Mouse (Mus musculus): ENCODE data around the gene Slc35g3. TPM values are rescaled to one million over a fixed set of nuclear protein-coding genes. Genes with fewer than 3 reads are reported as not detected.

Slc35g3 gene
- polyA plus RNA-seq, 1 experiment from 2014 or later = 0.26 TPM

DNA sequence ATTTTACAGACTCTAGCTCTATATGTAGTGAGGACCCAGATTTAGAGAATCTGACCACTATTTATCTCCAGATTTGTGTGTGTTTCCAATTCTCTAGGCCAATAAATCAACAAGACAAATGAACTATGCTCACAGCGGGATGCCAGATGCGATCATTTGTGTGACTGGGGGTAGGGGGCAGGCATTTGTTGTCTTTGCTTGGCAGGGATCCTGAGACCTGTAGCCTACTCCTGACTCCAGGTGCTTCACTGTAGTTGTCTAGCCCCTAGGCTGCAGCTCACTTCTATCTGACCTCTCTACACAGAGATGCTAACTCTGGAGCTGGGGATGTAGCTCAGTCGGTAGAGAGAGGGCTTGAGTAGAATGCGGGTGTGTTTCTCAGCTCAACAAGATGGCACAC lies 20.1 kb upstream of the Slc35g3 start:
- Histone ChIP-seq H3K9ac (no peak overlapping the region), H3K4me2 (no peak overlapping the region), H3K4me3 (no peak overlapping the region), H3K9me3 (replicated peaks) (no peaks in the 10 kb centered on the region), H3K4me1 (peaks cover 6% of the 10 kb centered on the region), H3K27me3 (0 out of 2 replicates have a peak, but pooled peaks cover 9% of the 10 kb centered on the region), H3K36me3 (ENCODE audit: poor library complexity, severe bottlenecking) (0 out of 2 replicates have a peak, but pooled peaks cover 4% of the 10 kb centered on the region), H3K27ac (no peak overlapping the region)
- no peak for ATAC-seq
- WGBS = 47% methylated on average over 4 of the region's 4 CpGs

DNA sequence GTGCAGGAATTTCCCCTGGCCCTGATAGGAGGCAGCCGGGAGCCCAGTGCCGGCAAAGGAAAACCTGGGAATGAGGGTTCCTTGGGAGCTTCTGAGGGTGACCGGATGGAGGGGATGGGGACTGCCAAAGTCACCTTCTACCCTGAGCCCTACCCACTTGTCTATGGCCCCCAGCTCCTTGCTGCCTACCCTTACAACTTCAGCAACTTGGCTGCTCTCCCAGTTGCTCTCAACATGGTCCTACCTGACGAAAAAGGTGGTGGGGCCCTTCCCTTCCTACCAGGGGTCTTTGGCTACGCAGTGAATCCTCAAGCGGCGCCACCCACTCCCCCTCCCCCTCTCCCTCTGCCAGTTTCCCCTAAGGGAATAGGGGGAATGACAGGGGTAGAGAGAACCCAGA lies 17.2 kb upstream of the Slc35g3 start:
- Histone ChIP-seq H3K9me3 (replicated peaks) (no peaks in the 10 kb centered on the region), H3K4me2 (no peak overlapping the region), H3K36me3 (ENCODE audit: poor library complexity, severe bottlenecking) (peaks cover 15% of the 10 kb centered on the region; the same call in 1 of the 2 replicates), H3K4me3 (no peak overlapping the region), H3K9ac (no peak overlapping the region), H3K4me1 (peaks cover 6% of the 10 kb centered on the region), H3K27me3 (0 out of 2 replicates have a peak, but pooled peaks cover 9% of the 10 kb centered on the region), H3K27ac (no peak overlapping the region)
- ATAC-seq = no peak
- WGBS = 50% methylated on average over 7 of the region's 7 CpGs

DNA sequence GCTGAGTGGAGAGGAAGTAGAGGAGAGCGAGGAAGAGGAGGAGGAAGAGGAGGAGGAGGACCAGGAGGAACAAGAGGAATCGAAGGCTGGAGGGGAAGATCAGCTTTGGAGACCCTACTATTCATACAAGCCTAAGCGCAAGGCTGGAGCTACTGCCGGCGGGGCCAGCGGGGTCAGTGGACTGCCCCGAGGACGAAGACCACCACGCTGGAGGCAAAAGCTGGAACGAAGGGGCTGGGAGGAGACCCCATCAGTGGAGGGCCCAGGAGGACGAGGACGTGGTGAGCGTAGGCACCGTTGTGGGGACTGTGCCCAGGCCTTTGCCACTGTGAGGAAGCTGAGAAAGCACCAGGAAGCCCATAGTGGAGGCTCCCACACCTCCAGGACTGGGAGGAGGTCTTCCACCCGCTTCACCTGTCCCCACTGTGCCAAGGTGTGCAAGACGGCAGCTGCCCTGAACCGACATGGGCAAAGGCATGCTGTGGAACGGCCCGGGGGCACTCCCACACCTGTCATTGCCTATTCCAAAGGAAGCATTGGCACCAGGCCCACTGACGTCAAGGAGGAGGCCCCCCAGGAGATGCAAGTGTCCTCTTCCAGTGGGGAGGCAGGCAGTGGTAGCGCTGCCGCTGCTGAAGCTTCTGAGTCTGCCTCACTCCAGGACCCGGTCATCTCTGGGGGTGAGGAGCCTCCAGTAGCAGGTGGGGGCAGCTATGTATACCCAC lies 16.7 kb upstream of the Slc35g3 start:
- Histone ChIP-seq H3K9me3 (replicated peaks) (no peaks in the 10 kb centered on the region), H3K36me3 (ENCODE audit: poor library complexity, severe bottlenecking) (peaks cover 15% of the 10 kb centered on the region; the same call in 1 of the 2 replicates), H3K9ac (no peak overlapping the region), H3K4me2 (no peak overlapping the region), H3K27me3 (0 out of 2 replicates have a peak, but pooled peaks cover 9% of the 10 kb centered on the region), H3K27ac (no peak overlapping the region), H3K4me1 (peaks cover 6% of the 10 kb centered on the region), H3K4me3 (no peak overlapping the region)
- WGBS = 74% methylated on average over 23 of the region's 23 CpGs
- no peak for ATAC-seq

- 70% methylated on average over 26 of the region's 26 CpGs for WGBS
- H3K9ac ChIP-seq = no peak overlapping the region
These were observed 15.9 kb upstream of the Slc35g3 start for GRCm38 (mm10) chr11:69777504-69778257.

GRCm38 (mm10) chr11:69776488-69776887 lies 14.7 kb upstream of the Slc35g3 start:
- Histone ChIP-seq H3K4me1 (peaks cover 6% of the 10 kb centered on the region), H3K9ac (no peak overlapping the region; the same call in 1 of the 2 replicates), H3K27ac (no peak overlapping the region), H3K36me3 (ENCODE audit: poor library complexity, severe bottlenecking) (peaks cover 15% of the 10 kb centered on the region; the same call in 1 of the 2 replicates), H3K27me3 (0 out of 2 replicates have a peak, but pooled peaks cover 2% of the 10 kb centered on the region), H3K9me3 (replicated peaks) (no peaks in the 10 kb centered on the region), H3K4me2 (no peak overlapping the region), H3K4me3 (no peak overlapping the region)
- WGBS = 88% methylated on average over 20 of the region's 20 CpGs
- no peak for ATAC-seq

More at GRCm38 (mm10) chr11:69777504-69778257, 15.9 kb upstream of the Slc35g3 start:
- H3K36me3 ChIP-seq (ENCODE audit: poor library complexity, severe bottlenecking) = peaks cover 15% of the 10 kb centered on the region; the same call in 1 of the 2 replicates
- H3K27me3 ChIP-seq = 0 out of 2 replicates have a peak, but pooled peaks cover 9% of the 10 kb centered on the region
- no peak overlapping the region for H3K4me2 ChIP-seq
- peaks cover 6% of the 10 kb centered on the region for H3K4me1 ChIP-seq
- H3K4me3 ChIP-seq = no peak overlapping the region
- H3K27ac ChIP-seq = no peak overlapping the region
- no peaks in the 10 kb centered on the region for H3K9me3 ChIP-seq (replicated peaks)
- no peak for ATAC-seq

- Histone ChIP-seq H3K4me3 (no peak overlapping the region), H3K27ac (no peak overlapping the region), H3K4me2 (no peak overlapping the region), H3K9me3 (replicated peaks) (no peaks in the 10 kb centered on the region), H3K27me3 (0 out of 2 replicates have a peak, but pooled peaks cover 2% of the 10 kb centered on the region), H3K36me3 (ENCODE audit: poor library complexity, severe bottlenecking) (peaks cover 15% of the 10 kb centered on the region; the same call in 1 of the 2 replicates), H3K9ac (no peak overlapping the region), H3K4me1 (peaks cover 6% of the 10 kb centered on the region)
- 76% methylated on average over 10 of the region's 10 CpGs for WGBS
- no peak for ATAC-seq
These were observed 13.9 kb upstream of the Slc35g3 start for GRCm38 (mm10) chr11:69775716-69776115.

GRCm38 (mm10) chr11:69774961-69775360 lies 13.2 kb upstream of the Slc35g3 start:
- no peak overlapping the region for H3K9ac ChIP-seq
- no peak for ATAC-seq
- H3K36me3 ChIP-seq (ENCODE audit: poor library complexity, severe bottlenecking) = peaks cover 15% of the 10 kb centered on the region; the same call in 1 of the 2 replicates
- 56% methylated on average over 5 of the region's 5 CpGs for WGBS
- no peaks in the 10 kb centered on the region for H3K9me3 ChIP-seq (replicated peaks)
- H3K27ac ChIP-seq = no peak overlapping the region
- H3K4me2 ChIP-seq = no peak overlapping the region
- H3K4me1 ChIP-seq = peaks cover 6% of the 10 kb centered on the region
- no peak overlapping the region for H3K4me3 ChIP-seq
- H3K27me3 ChIP-seq = 0 out of 2 replicates have a peak, but pooled peaks cover 2% of the 10 kb centered on the region

GRCm38 (mm10) chr11:69767625-69767909 lies 5.8 kb upstream of the Slc35g3 start:
- no peak for ATAC-seq
- Histone ChIP-seq H3K27ac (no peak overlapping the region), H3K36me3 (ENCODE audit: poor library complexity, severe bottlenecking) (no peaks in the 10 kb centered on the region), H3K27me3 (no peaks in the 10 kb centered on the region), H3K9ac (peak overlapping the region; percentile 96; the same call in 1 of the 2 replicates), H3K9me3 (replicated peaks) (no peaks in the 10 kb centered on the region), H3K4me2 (peak overlapping the region; percentile 79), H3K4me3 (0 out of 2 replicates have a peak overlapping the region, but pooled peaks have one; percentile 0), H3K4me1 (peaks cover 20% of the 10 kb centered on the region)
- 68% methylated on average over 4 of the region's 4 CpGs for WGBS

DNA sequence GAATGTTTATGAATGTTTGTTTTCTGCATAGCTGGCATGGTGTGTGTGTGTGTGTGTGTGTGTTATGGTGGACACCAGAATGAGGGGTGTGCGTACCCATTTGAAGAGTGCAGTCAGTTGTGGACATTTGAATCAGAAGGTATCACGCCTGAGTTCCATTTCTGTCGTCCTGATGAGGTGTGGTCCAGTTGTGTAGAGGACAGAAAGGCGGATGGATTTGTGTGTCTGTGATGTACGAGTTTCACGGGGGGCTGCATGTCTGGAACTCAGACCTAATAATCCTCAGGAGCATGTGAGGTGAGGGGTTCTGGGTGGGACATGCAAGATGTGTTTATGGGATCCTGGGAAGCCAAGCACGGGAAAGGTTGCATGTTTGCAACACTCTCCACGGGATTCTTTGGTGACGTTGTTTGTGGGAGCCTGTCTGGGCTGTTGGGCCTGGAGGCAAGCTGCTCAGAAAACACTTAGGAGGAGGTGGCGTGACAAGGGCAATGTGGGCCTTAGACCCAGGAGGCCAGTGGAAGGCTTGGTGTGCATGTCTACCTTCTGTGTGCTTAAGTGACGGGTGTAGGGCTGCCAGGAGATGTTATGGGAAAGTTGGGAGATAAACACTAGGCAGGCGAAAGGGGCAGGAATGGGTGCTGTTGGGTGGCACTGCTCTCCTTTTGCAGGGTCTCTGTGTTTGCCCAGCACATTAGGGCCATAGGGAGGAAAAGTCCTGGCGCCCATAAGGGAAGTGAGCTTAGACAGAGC lies 5.3 kb upstream of the Slc35g3 start:
- 76% methylated on average over 13 of the region's 13 CpGs for WGBS
- H3K9ac ChIP-seq = peak overlapping the region; percentile 96
- peak; percentile 23; the same call in 1 of the 2 replicates for ATAC-seq
- peak overlapping the region; percentile 10; the same call in 1 of the 2 replicates for H3K27ac ChIP-seq
- peak overlapping the region; percentile 86 for H3K4me3 ChIP-seq
- H3K4me2 ChIP-seq = peak overlapping the region; percentile 79
- H3K27me3 ChIP-seq = no peaks in the 10 kb centered on the region
- H3K9me3 ChIP-seq (replicated peaks) = no peaks in the 10 kb centered on the region
- H3K4me1 ChIP-seq = peaks cover 20% of the 10 kb centered on the region
- no peaks in the 10 kb centered on the region for H3K36me3 ChIP-seq (ENCODE audit: poor library complexity, severe bottlenecking)

- H3K4me1 ChIP-seq = peaks cover 20% of the 10 kb centered on the region
- H3K27ac ChIP-seq = peak overlapping the region; percentile 65
- H3K9me3 ChIP-seq (replicated peaks) = no peaks in the 10 kb centered on the region
- H3K4me2 ChIP-seq = peak overlapping the region; percentile 79
- WGBS = under 1% methylated on average over 34 of the region's 37 CpGs
- no peaks in the 10 kb centered on the region for H3K36me3 ChIP-seq (ENCODE audit: poor library complexity, severe bottlenecking)
- no peaks in the 10 kb centered on the region for H3K27me3 ChIP-seq
- peak; percentile 85 for ATAC-seq
- H3K4me3 ChIP-seq = peak overlapping the region; percentile 86
- peak overlapping the region; percentile 96 for H3K9ac ChIP-seq
These were observed 4.4 kb upstream of the Slc35g3 start for GRCm38 (mm10) chr11:69766126-69766609.

DNA sequence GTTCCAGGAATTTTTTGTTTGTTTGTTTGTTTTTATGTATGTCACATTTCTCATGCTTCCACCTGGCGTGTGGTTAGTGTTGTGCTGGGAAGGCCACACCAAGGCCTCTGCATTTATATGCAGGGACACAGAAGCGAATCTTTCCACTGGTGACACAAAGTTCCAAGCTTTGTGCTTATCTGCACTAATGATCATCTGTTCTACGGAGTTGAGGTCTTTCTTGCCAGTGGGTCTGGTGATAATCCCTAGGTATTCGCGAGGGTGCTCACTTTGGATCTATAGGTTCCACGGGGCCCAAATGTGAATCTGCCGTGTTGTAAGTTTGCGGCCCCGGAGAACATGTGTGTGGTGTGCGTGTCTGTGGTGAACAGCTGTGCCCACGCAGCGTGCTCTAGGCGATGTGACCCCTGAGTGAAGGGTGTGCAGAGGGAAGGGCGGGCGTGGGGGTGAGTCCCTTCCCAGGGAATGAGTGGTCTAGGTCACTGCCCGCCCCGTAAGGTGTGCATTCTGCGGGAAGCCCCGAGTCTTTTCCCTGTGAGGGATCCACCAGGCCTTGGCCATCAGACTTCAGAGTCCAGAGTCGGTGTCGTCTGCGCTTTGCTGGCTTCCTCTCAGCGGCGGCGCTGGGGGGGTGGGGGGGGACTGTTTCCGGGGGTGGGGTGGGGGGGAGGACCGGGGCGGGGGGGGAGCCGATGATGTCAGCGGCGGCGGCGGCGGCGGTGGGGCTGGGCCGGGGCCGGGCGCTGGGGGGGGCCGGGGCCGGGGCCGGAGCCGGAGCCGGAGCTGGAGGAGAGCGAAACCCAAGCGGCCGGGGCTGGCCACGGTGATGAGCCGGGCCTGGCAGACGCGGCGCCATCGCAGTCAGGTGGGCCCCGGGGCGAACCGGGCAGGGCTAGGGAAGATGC lies 3.7 kb upstream of the Slc35g3 start, which contains the start of gene Zbtb4:
Zbtb4 (plus strand) TSS at position 692 of the 905 bp plus-strand sequence.
- peaks cover 25% of the 10 kb centered on the region for H3K4me1 ChIP-seq
- H3K9ac ChIP-seq = peak within 1 kb of the TSS; percentile 96
- no peaks in the 10 kb centered on the region for H3K9me3 ChIP-seq (replicated peaks)
- H3K36me3 ChIP-seq (ENCODE audit: poor library complexity, severe bottlenecking) = no peaks in the 10 kb centered on the region
- H3K4me3 ChIP-seq = peak within 1 kb of the TSS; percentile 86
- H3K27me3 ChIP-seq = no peaks in the 10 kb centered on the region
- ATAC-seq = peak; percentile 69
- peak within 1 kb of the TSS; percentile 79 for H3K4me2 ChIP-seq
- peak within 1 kb of the TSS; percentile 65 for H3K27ac ChIP-seq
- 18% methylated on average over 44 of the region's 55 CpGs for WGBS

Measured in forebrain, embryonic 13.5 days (tissue).